Mouse (Mus musculus) small intestine, adult 2 months (tissue): Measurements from ENCODE around the gene Sec31b.

Source experiments
- CTCF ChIP-seq: fragments of 200-500 bp; IDR thresholded peaks from 2 replicates; pipeline ENCODE4 v1.5.1; 2012; ENCODE audit warnings: low read depth, mild to moderate bottlenecking, control low read depth, inconsistent platforms, low read length, moderate library complexity, mixed read lengths; ENCODE audit not compliant: insufficient replicate concordance, insufficient read length; ENCODE audit errors: extremely low read depth
- POLR2A ChIP-seq: fragments of 200-500 bp; IDR thresholded peaks from 2 replicates; pipeline ENCODE4 v1.6.1; 2012; ENCODE audit warnings: low read depth, mild to moderate bottlenecking, control low read depth, inconsistent platforms, low read length, moderate library complexity

- TF ChIP-seq POLR2A, result no peak
- TF ChIP-seq CTCF, result no peak
Measured at GRCm38 (mm10) chr19:44513921-44514482, 31.7 kb downstream of the Sec31b start.
